Mouse (Mus musculus) MEL (cell line): Measurements from ENCODE around the gene Prkar1b.

Experiments
- MAX ChIP-seq: IDR thresholded peaks from 2 replicates; pipeline ENCODE4 v1.6.1; 2011; ENCODE audit warnings: low read length, improper control_type of control experiment
- POLR2AphosphoS5 ChIP-seq: IDR thresholded peaks from 2 replicates; pipeline ENCODE4 v1.6.1; 2012; ENCODE audit warnings: low read depth, borderline replicate concordance, mild to moderate bottlenecking, inconsistent platforms, low read length, moderate library complexity, mixed read lengths
- TCF12 ChIP-seq: IDR thresholded peaks from 2 replicates; pipeline ENCODE4 v1.6.1; 2014; ENCODE audit warnings: low read depth, mild to moderate bottlenecking, inconsistent platforms, low read length, improper control_type of control experiment, moderate library complexity

GRCm38 (mm10) chr5:139034746-139035145, 115.1 kb downstream of the Prkar1b start:
- TF ChIP-seq MAX (no peak), POLR2AphosphoS5 (no peak), TCF12 (no peak)
